Mouse (Mus musculus): ENCODE data around the gene Gnb2.
A peak's percentile ranks its signal among the peaks of the same experiment; 100 is the strongest.

- no peak for TF ChIP-seq GATA1 (IDR thresholded peaks at IDR 0.05; ENCODE audit: low read depth, low read length)
- TF ChIP-seq POLR2A (IDR thresholded peaks at IDR 0.05; ENCODE audit: control insufficient read depth in 1 of 2, insufficient read depth in 1 of 2, low read depth in 1 of 2, low read length in 2 of 2, poor library complexity in 1 of 2), result no peak
- no peak for TF ChIP-seq HCFC1 (IDR thresholded peaks at IDR 0.05; ENCODE audit: low read depth, low read length)
- TF ChIP-seq MYC (IDR thresholded peaks at IDR 0.05; ENCODE audit: low read depth, low read length), result no peak
- peak; percentile 49 to 77 (median 63) for TF ChIP-seq CTCF (IDR thresholded peaks at IDR 0.05 in 2 of 3, conservative IDR thresholded peaks at IDR 0.05 in 1 of 3; ENCODE audit: control insufficient read depth in 1 of 3, insufficient read depth in 1 of 3, low read depth in 2 of 3, low read length in 3 of 3, poor library complexity in 1 of 3, severe bottlenecking in 1 of 3)
- TF ChIP-seq USF2 (IDR thresholded peaks at IDR 0.05; ENCODE audit: borderline replicate concordance in 1 of 2, insufficient read depth in 1 of 2, low read depth in 1 of 2, low read length in 2 of 2), result no peak
- TF ChIP-seq KAT2A (conservative IDR thresholded peaks at IDR 0.05; ENCODE audit: low read depth, low read length), result no peak
- TF ChIP-seq MXI1 (IDR thresholded peaks at IDR 0.05; ENCODE audit: low read depth, low read length), result no peak
- TF ChIP-seq ZMIZ1 (IDR thresholded peaks at IDR 0.05; ENCODE audit: low read depth, low read length), result no peak
- no peak for TF ChIP-seq TAL1 (IDR thresholded peaks at IDR 0.05; ENCODE audit: low read length)
- TF ChIP-seq ETS1 (IDR thresholded peaks at IDR 0.05; ENCODE audit: low read depth, low read length), result no peak
- TF ChIP-seq ZKSCAN1 (IDR thresholded peaks at IDR 0.05; ENCODE audit: low read depth, low read length), result no peak
- no peak for TF ChIP-seq SIN3A (IDR thresholded peaks at IDR 0.05; ENCODE audit: low read length)
- TF ChIP-seq EP300 (IDR thresholded peaks at IDR 0.05; ENCODE audit: low read depth in 1 of 2, low read length in 2 of 2), result no peak
Measured at GRCm38 (mm10) chr5:137512847-137513794, 20.2 kb downstream of the Gnb2 start.
